Mouse (Mus musculus) MEL (cell line): ENCODE data around the gene Fcgr3. TPM values are rescaled to one million over a fixed set of nuclear protein-coding genes. Genes with fewer than 3 reads are reported as not detected.

Source experiments
- DNase-seq: peaks from one replicate; pipeline ENCODE4 v3.0.0; 2011; ENCODE audit warnings: low read depth, low spot score
- H3K27ac ChIP-seq: 2 replicates; pipeline ENCODE4 v1.5.1; 2012; ENCODE audit warnings: low read depth, mild to moderate bottlenecking, control low read depth, low read length, moderate library complexity; ENCODE audit not compliant: control insufficient read depth
- H3K27me3 ChIP-seq, 2 experiments: fragments of 150-350 bp in 1 of 2; sonication (generic) in 1 of 2; 2 replicates each; pipeline ENCODE4 v1.6.1; 2012; ENCODE audit warnings: low read length in 2 of 2, mild to moderate bottlenecking in 2 of 2, improper control_type of control experiment in 1 of 2, moderate library complexity in 1 of 2; ENCODE audit not compliant: insufficient read depth in 2 of 2, control insufficient read depth in 1 of 2
- H3K36me3 ChIP-seq, 2 experiments: 2 replicates each; pipeline ENCODE4 v1.6.1; 2012 to 2014; ENCODE audit warnings: low read length in 2 of 2, improper control_type of control experiment in 1 of 2, inconsistent platforms in 1 of 2, mild to moderate bottlenecking in 1 of 2; ENCODE audit not compliant: insufficient read depth in 2 of 2, control insufficient read depth in 1 of 2
- H3K4me1 ChIP-seq, 2 experiments: fragments of 150-350 bp in 1 of 2; sonication (generic) in 1 of 2; 2 replicates each; pipeline ENCODE4 v1.6.1; 2012; ENCODE audit warnings: low read length in 2 of 2, improper control_type of control experiment in 1 of 2, mild to moderate bottlenecking in 1 of 2; ENCODE audit not compliant: insufficient read depth in 2 of 2, control insufficient read depth in 1 of 2
- H3K4me3 ChIP-seq, 2 experiments: fragments of 150-350 bp in 1 of 2; sonication (generic) in 1 of 2; 2 replicates each; pipeline ENCODE4 v1.5.1; 2012; ENCODE audit warnings: low read depth in 2 of 2, low read length in 2 of 2, mild to moderate bottlenecking in 2 of 2, moderate library complexity in 2 of 2, control low read depth in 1 of 2, improper control_type of control experiment in 1 of 2; ENCODE audit not compliant: control insufficient read depth in 1 of 2, insufficient read depth in 1 of 2
- H3K79me2 ChIP-seq: 2 replicates; pipeline ENCODE4 v1.6.1; 2012; ENCODE audit warnings: mild to moderate bottlenecking, low read length, moderate library complexity; ENCODE audit not compliant: control insufficient read depth, poor library complexity, insufficient read depth
- H3K9ac ChIP-seq: 2 replicates; pipeline ENCODE4 v1.6.1; 2012; ENCODE audit warnings: low read depth, mild to moderate bottlenecking, control low read depth, low read length, moderate library complexity; ENCODE audit not compliant: control insufficient read depth, poor library complexity, severe bottlenecking
- H3K9me3 ChIP-seq: fragments of 150-350 bp; sonication (generic); replicated peaks from 2 replicates; pipeline ENCODE4 v1.6.1; 2012; ENCODE audit warnings: mild to moderate bottlenecking, low read length, improper control_type of control experiment, moderate library complexity; ENCODE audit not compliant: insufficient read depth
- CTCF ChIP-seq, 3 experiments: IDR thresholded peaks in 2 of 3; conservative IDR thresholded peaks in 1 of 3; 2 replicates each; pipeline ENCODE4 v1.5.1; 2011 to 2012; ENCODE audit warnings: low read length in 3 of 3, low read depth in 2 of 3, mild to moderate bottlenecking in 2 of 3, improper control_type of control experiment in 1 of 3, inconsistent platforms in 1 of 3, mixed read lengths in 1 of 3, moderate library complexity in 1 of 3; ENCODE audit not compliant: control insufficient read depth in 1 of 3, insufficient read depth in 1 of 3, poor library complexity in 1 of 3, severe bottlenecking in 1 of 3
- E2F4 ChIP-seq: IDR thresholded peaks from 2 replicates; pipeline ENCODE4 v1.6.1; 2011; ENCODE audit warnings: low read depth, low read length, improper control_type of control experiment, borderline replicate concordance
- EP300 ChIP-seq, 2 experiments: IDR thresholded peaks; 2 replicates each; pipeline ENCODE4 v1.6.1; 2011; ENCODE audit warnings: improper control_type of control experiment in 2 of 2, low read length in 2 of 2, low read depth in 1 of 2, mild to moderate bottlenecking in 1 of 2
- ETS1 ChIP-seq: IDR thresholded peaks from 2 replicates; pipeline ENCODE4 v1.6.1; 2012; ENCODE audit warnings: low read depth, mild to moderate bottlenecking, inconsistent platforms, low read length, improper control_type of control experiment, moderate library complexity
- GABPA ChIP-seq: IDR thresholded peaks from 2 replicates; pipeline ENCODE4 v1.6.1; 2012; ENCODE audit warnings: low read depth, mild to moderate bottlenecking, inconsistent platforms, low read length, improper control_type of control experiment, moderate library complexity
- GATA1 ChIP-seq: IDR thresholded peaks from 2 replicates; pipeline ENCODE4 v1.6.1; 2011; ENCODE audit warnings: low read depth, low read length, improper control_type of control experiment
- HCFC1 ChIP-seq: IDR thresholded peaks from 2 replicates; pipeline ENCODE4 v1.6.1; 2012; ENCODE audit warnings: low read depth, mild to moderate bottlenecking, inconsistent platforms, low read length, improper control_type of control experiment, moderate library complexity
- KAT2A ChIP-seq: conservative IDR thresholded peaks from 2 replicates; pipeline ENCODE4 v1.6.1; 2012; ENCODE audit warnings: low read depth, low read length, improper control_type of control experiment, inconsistent platforms
- MAFK ChIP-seq: IDR thresholded peaks from 2 replicates; pipeline ENCODE4 v1.6.1; 2011; ENCODE audit warnings: low read depth, mild to moderate bottlenecking, low read length, improper control_type of control experiment, borderline replicate concordance
- MAZ ChIP-seq: IDR thresholded peaks from 2 replicates; pipeline ENCODE4 v1.6.1; 2012; ENCODE audit warnings: low read depth, mild to moderate bottlenecking, inconsistent platforms, low read length, improper control_type of control experiment
- MYB ChIP-seq: IDR thresholded peaks from 2 replicates; pipeline ENCODE4 v1.6.1; 2011; ENCODE audit warnings: mild to moderate bottlenecking, low read depth, low read length, improper control_type of control experiment
- MYC ChIP-seq: IDR thresholded peaks from 2 replicates; pipeline ENCODE4 v1.6.1; 2011; ENCODE audit warnings: low read depth, mild to moderate bottlenecking, low read length, improper control_type of control experiment, moderate library complexity
- NELFE ChIP-seq: IDR thresholded peaks from 2 replicates; pipeline ENCODE4 v1.6.1; 2011; ENCODE audit warnings: low read depth, low read length, improper control_type of control experiment
- RAD21 ChIP-seq: IDR thresholded peaks from 2 replicates; pipeline ENCODE4 v1.6.1; 2011; ENCODE audit warnings: mild to moderate bottlenecking, low read depth, low read length, improper control_type of control experiment
- RCOR1 ChIP-seq: IDR thresholded peaks from 2 replicates; pipeline ENCODE4 v1.6.1; 2012; ENCODE audit warnings: low read depth, mild to moderate bottlenecking, inconsistent platforms, low read length, improper control_type of control experiment
- SIN3A ChIP-seq: IDR thresholded peaks from 2 replicates; pipeline ENCODE4 v1.6.1; 2012; ENCODE audit warnings: low read length, improper control_type of control experiment, inconsistent platforms
- TAL1 ChIP-seq: IDR thresholded peaks from 2 replicates; pipeline ENCODE4 v1.6.1; 2012; ENCODE audit warnings: mild to moderate bottlenecking, inconsistent platforms, low read length, moderate library complexity, mixed read lengths
- TCF12 ChIP-seq: IDR thresholded peaks from 2 replicates; pipeline ENCODE4 v1.6.1; 2014; ENCODE audit warnings: low read depth, mild to moderate bottlenecking, inconsistent platforms, low read length, improper control_type of control experiment, moderate library complexity
- UBTF ChIP-seq: IDR thresholded peaks from 2 replicates; pipeline ENCODE4 v1.6.1; 2012; ENCODE audit warnings: low read depth, mild to moderate bottlenecking, inconsistent platforms, low read length, improper control_type of control experiment, moderate library complexity, borderline replicate concordance; ENCODE audit not compliant: insufficient read depth
- USF1 ChIP-seq: IDR thresholded peaks from 2 replicates; pipeline ENCODE4 v1.6.1; 2014; ENCODE audit warnings: low read depth, mild to moderate bottlenecking, inconsistent platforms, low read length, improper control_type of control experiment, moderate library complexity
- USF2 ChIP-seq, 2 experiments: IDR thresholded peaks; 2 replicates each; pipeline ENCODE4 v1.6.1; 2011 to 2012; ENCODE audit warnings: improper control_type of control experiment in 2 of 2, low read length in 2 of 2, borderline replicate concordance in 1 of 2, inconsistent platforms in 1 of 2, low read depth in 1 of 2, mild to moderate bottlenecking in 1 of 2; ENCODE audit not compliant: insufficient read depth in 1 of 2
- ZC3H11A ChIP-seq: IDR thresholded peaks from 2 replicates; pipeline ENCODE4 v1.6.1; 2012; ENCODE audit warnings: low read depth, mild to moderate bottlenecking, inconsistent platforms, low read length, improper control_type of control experiment
- ZMIZ1 ChIP-seq: IDR thresholded peaks from 2 replicates; pipeline ENCODE4 v1.6.1; 2012; ENCODE audit warnings: low read depth, mild to moderate bottlenecking, inconsistent platforms, low read length, improper control_type of control experiment, moderate library complexity
- ZNF384 ChIP-seq: IDR thresholded peaks from 2 replicates; pipeline ENCODE4 v1.6.1; 2012; ENCODE audit warnings: low read depth, mild to moderate bottlenecking, inconsistent platforms, low read length, improper control_type of control experiment
- polyA plus RNA-seq, 2 experiments: library from polyadenylated mRNA; stranded (reverse) in 1 of 2; unstranded in 1 of 2; fragments of >175 nt in 1 of 2; fragments of >200 nt in 1 of 2; gene quantifications; 2 replicates each; pipeline versions ENCODE4 v1.2.1 to v1.2.4; 2012; ENCODE audit warnings: low replicate concordance in 2 of 2, low read depth in 1 of 2; ENCODE audit not compliant: insufficient read length in 2 of 2, insufficient read depth in 1 of 2, missing spikeins in 1 of 2
- total RNA-seq: library from RNA; depleted of rRNA; stranded (reverse); fragments of 300-350 nt; gene quantifications from 2 replicates; pipeline ENCODE4 v1.2.3, GENCODE M21; 2012

The Fcgr3 gene
- total and polyA plus RNA-seq, 3 experiments: 0.39 to 6.1 TPM; not detected in 1

- H3K4me3 ChIP-seq: no peak overlapping the region
- H3K9me3 ChIP-seq: no peaks in the 10 kb centered on the region
- no peak overlapping the region for H3K27ac ChIP-seq
- H3K9ac ChIP-seq: no peak overlapping the region
- no peak for DNase-seq
- no peaks in the 10 kb centered on the region for H3K79me2 ChIP-seq
- no peaks in the 10 kb centered on the region for H3K27me3 ChIP-seq
- peaks cover 0 to 18% of the 10 kb centered on the region in 2 experiments; a peak in 3 of 4 replicates for H3K4me1 ChIP-seq
- TF ChIP-seq MAZ (no peak), MYB (no peak), TCF12 (no peak), ZNF384 (no peak), CTCF (IDR thresholded peaks at IDR 0.05 in 2 of 3, conservative IDR thresholded peaks at IDR 0.05 in 1 of 3; ENCODE audit: control insufficient read depth in 1 of 3, insufficient read depth in 1 of 3, low read depth in 2 of 3, low read length in 3 of 3, poor library complexity in 1 of 3, severe bottlenecking in 1 of 3) (no peak), GABPA (no peak), USF2 (IDR thresholded peaks at IDR 0.05; ENCODE audit: borderline replicate concordance in 1 of 2, insufficient read depth in 1 of 2, low read depth in 1 of 2, low read length in 2 of 2) (no peak), RCOR1 (no peak), HCFC1 (no peak), MYC (no peak), NELFE (no peak), RAD21 (no peak), E2F4 (no peak)
- TF ChIP-seq, all 39 proteins: peak for 0
- H3K36me3 ChIP-seq: peaks cover 0 to 13% of the 10 kb centered on the region in 2 experiments; a peak in 2 of 4 replicates
These were observed 31.6 kb upstream of the Fcgr3 start for GRCm38 (mm10) chr1:171096110-171096964.

- Histone ChIP-seq H3K9me3 (no peaks in the 10 kb centered on the region), H3K79me2 (no peaks in the 10 kb centered on the region), H3K4me1 (peaks cover 0 to 18% of the 10 kb centered on the region in 2 experiments; a peak in 3 of 4 replicates), H3K27ac (no peak overlapping the region)
- TF ChIP-seq GABPA (no peak), EP300 (IDR thresholded peaks at IDR 0.05; ENCODE audit: low read depth in 1 of 2, low read length in 2 of 2) (no peak), ZMIZ1 (no peak), SIN3A (no peak), ZC3H11A (no peak), RAD21 (no peak), ETS1 (no peak), USF1 (no peak), MAZ (no peak), HCFC1 (no peak), TAL1 (no peak), MAFK (no peak), TCF12 (no peak), UBTF (no peak), GATA1 (no peak), KAT2A (no peak)
- TF ChIP-seq, all 39 proteins: peak for 0
- Histone ChIP-seq H3K9ac (no peak overlapping the region), H3K36me3 (peaks cover 0 to 13% of the 10 kb centered on the region in 2 experiments; a peak in 2 of 4 replicates), H3K4me3 (no peak overlapping the region), H3K27me3 (no peaks in the 10 kb centered on the region)
- no peak for DNase-seq
These were observed 29.7 kb upstream of the Fcgr3 start for GRCm38 (mm10) chr1:171094424-171094823.
